Mouse (Mus musculus): ENCODE measurements around the gene Rai1. TPM values are rescaled to one million over a fixed set of nuclear protein-coding genes. Genes with fewer than 3 reads are reported as not detected.

Gene Rai1
- 35.5 and 36.0 TPM in 2 replicates for polyA plus RNA-seq (2014; fragmentation: Nextera tagmentation; extraction: Ambion mirVana)

- Histone ChIP-seq H3K27me3 (ENCODE audit: control insufficient read depth, insufficient read depth, low read length) (no peaks in the 10 kb centered on the region), H3K9ac (ENCODE audit: low read length) (peak within 1 kb of the TSS; percentile 99), H3K4me2 (ENCODE audit: low read depth, severe bottlenecking) (peak within 1 kb of the TSS; percentile 77), H3K27ac (replicated peaks; ENCODE audit: low read depth, low read length) (peak within 1 kb of the TSS; percentile 95), H3K4me1 (ENCODE audit: control insufficient read depth, insufficient read depth, low read length) (peaks cover 26% of the 10 kb centered on the region), H3K9me3 (ENCODE audit: control insufficient read depth, low read length) (no peaks in the 10 kb centered on the region), H3K4me3 (ENCODE audit: low read depth, low read length) (peak within 1 kb of the TSS; percentile 99), H3K36me3 (ENCODE audit: control insufficient read depth, insufficient read depth, low read length) (no peaks in the 10 kb centered on the region)
- DNase-seq (ENCODE audit: low spot score) (peak; percentile 95), ATAC-seq (ENCODE audit: insufficient number of reproducible peaks, low FRiP score, low TSS enrichment, low read depth) (peak; percentile 56; the same call in 1 of the 2 replicates)
- WGBS, result under 1% methylated on average over 78 of the region's 105 CpGs
Measured at GRCm38 (mm10) chr11:60104810-60105592, at the start of gene Rai1. Gene Rai1, plus strand, starts transcription at chr11:60105013.

- Histone ChIP-seq H3K9ac (ENCODE audit: low read length) (no peak overlapping the region), H3K27ac (replicated peaks; ENCODE audit: low read depth, low read length) (no peak overlapping the region), H3K4me3 (ENCODE audit: low read depth, low read length) (no peak overlapping the region), H3K27me3 (ENCODE audit: control insufficient read depth, insufficient read depth, low read length) (no peaks in the 10 kb centered on the region), H3K4me2 (ENCODE audit: low read depth, severe bottlenecking) (no peak overlapping the region), H3K9me3 (ENCODE audit: control insufficient read depth, low read length) (no peaks in the 10 kb centered on the region), H3K36me3 (ENCODE audit: control insufficient read depth, insufficient read depth, low read length) (no peaks in the 10 kb centered on the region), H3K4me1 (ENCODE audit: control insufficient read depth, insufficient read depth, low read length) (no peaks in the 10 kb centered on the region)
- 80% methylated on average over 6 of the region's 6 CpGs for WGBS
- DNase-seq (ENCODE audit: low spot score) (no peak), ATAC-seq (ENCODE audit: insufficient number of reproducible peaks, low FRiP score, low TSS enrichment, low read depth) (no peak)
Measured at GRCm38 (mm10) chr11:60056520-60056919, 48.3 kb upstream of the Rai1 start.

- no peaks in the 10 kb centered on the region for H3K9me3 ChIP-seq (ENCODE audit: control insufficient read depth, low read length)
- H3K27me3 ChIP-seq (ENCODE audit: control insufficient read depth, insufficient read depth, low read length), result no peaks in the 10 kb centered on the region
- no peak for DNase-seq (ENCODE audit: low spot score)
- H3K4me2 ChIP-seq (ENCODE audit: low read depth, severe bottlenecking), result no peak overlapping the region
- no peak overlapping the region for H3K27ac ChIP-seq (replicated peaks; ENCODE audit: low read depth, low read length)
- no peaks in the 10 kb centered on the region for H3K4me1 ChIP-seq (ENCODE audit: control insufficient read depth, insufficient read depth, low read length)
- H3K36me3 ChIP-seq (ENCODE audit: control insufficient read depth, insufficient read depth, low read length), result no peaks in the 10 kb centered on the region
- ATAC-seq (ENCODE audit: insufficient number of reproducible peaks, low FRiP score, low TSS enrichment, low read depth), result no peak
- no peak overlapping the region for H3K4me3 ChIP-seq (ENCODE audit: low read depth, low read length)
- 78% methylated on average over 2 of the region's 2 CpGs for WGBS
- no peak overlapping the region for H3K9ac ChIP-seq (ENCODE audit: low read length)
Measured at GRCm38 (mm10) chr11:60057987-60058386, 46.8 kb upstream of the Rai1 start.

- no peak overlapping the region for H3K27ac ChIP-seq (replicated peaks; ENCODE audit: low read depth, low read length)
Measured at GRCm38 (mm10) chr11:60058441-60058840, 46.4 kb upstream of the Rai1 start.

GRCm38 (mm10) chr11:60060026-60060425 lies 44.8 kb upstream of the Rai1 start:
- Histone ChIP-seq H3K4me1 (ENCODE audit: control insufficient read depth, insufficient read depth, low read length) (no peaks in the 10 kb centered on the region), H3K9ac (ENCODE audit: low read length) (no peak overlapping the region), H3K4me2 (ENCODE audit: low read depth, severe bottlenecking) (no peak overlapping the region), H3K4me3 (ENCODE audit: low read depth, low read length) (no peak overlapping the region), H3K9me3 (ENCODE audit: control insufficient read depth, low read length) (no peaks in the 10 kb centered on the region), H3K36me3 (ENCODE audit: control insufficient read depth, insufficient read depth, low read length) (no peaks in the 10 kb centered on the region), H3K27me3 (ENCODE audit: control insufficient read depth, insufficient read depth, low read length) (no peaks in the 10 kb centered on the region), H3K27ac (replicated peaks; ENCODE audit: low read depth, low read length) (no peak overlapping the region)
- ATAC-seq (ENCODE audit: insufficient number of reproducible peaks, low FRiP score, low TSS enrichment, low read depth) (no peak), DNase-seq (ENCODE audit: low spot score) (no peak)
- WGBS, result 92% methylated on average over 2 of the region's 2 CpGs

More at GRCm38 (mm10) chr11:60058441-60058840, 46.4 kb upstream of the Rai1 start:
- no peak for DNase-seq (ENCODE audit: low spot score)
- Histone ChIP-seq H3K27me3 (ENCODE audit: control insufficient read depth, insufficient read depth, low read length) (no peaks in the 10 kb centered on the region), H3K36me3 (ENCODE audit: control insufficient read depth, insufficient read depth, low read length) (no peaks in the 10 kb centered on the region), H3K4me3 (ENCODE audit: low read depth, low read length) (no peak overlapping the region), H3K9me3 (ENCODE audit: control insufficient read depth, low read length) (no peaks in the 10 kb centered on the region), H3K4me1 (ENCODE audit: control insufficient read depth, insufficient read depth, low read length) (no peaks in the 10 kb centered on the region), H3K4me2 (ENCODE audit: low read depth, severe bottlenecking) (no peak overlapping the region), H3K9ac (ENCODE audit: low read length) (no peak overlapping the region)
- 78% methylated on average over 10 of the region's 10 CpGs for WGBS
- no peak for ATAC-seq (ENCODE audit: insufficient number of reproducible peaks, low FRiP score, low TSS enrichment, low read depth)

GRCm38 (mm10) chr11:60061504-60062006 lies 43.3 kb upstream of the Rai1 start:
- 82% methylated on average over 4 of the region's 4 CpGs for WGBS
- H3K4me3 ChIP-seq (ENCODE audit: low read depth, low read length), result no peak overlapping the region

GRCm38 (mm10) chr11:60065267-60065666 lies 39.5 kb upstream of the Rai1 start:
- Histone ChIP-seq H3K4me1 (ENCODE audit: control insufficient read depth, insufficient read depth, low read length) (no peaks in the 10 kb centered on the region), H3K36me3 (ENCODE audit: control insufficient read depth, insufficient read depth, low read length) (no peaks in the 10 kb centered on the region), H3K27ac (replicated peaks; ENCODE audit: low read depth, low read length) (no peak overlapping the region), H3K27me3 (ENCODE audit: control insufficient read depth, insufficient read depth, low read length) (no peaks in the 10 kb centered on the region), H3K9ac (ENCODE audit: low read length) (no peak overlapping the region), H3K9me3 (ENCODE audit: control insufficient read depth, low read length) (no peaks in the 10 kb centered on the region), H3K4me3 (ENCODE audit: low read depth, low read length) (no peak overlapping the region), H3K4me2 (ENCODE audit: low read depth, severe bottlenecking) (no peak overlapping the region)
- no peak for DNase-seq (ENCODE audit: low spot score)
- WGBS, result 68% methylated on average over 1 of the region's 1 CpGs
- ATAC-seq (ENCODE audit: insufficient number of reproducible peaks, low FRiP score, low TSS enrichment, low read depth), result no peak

More at GRCm38 (mm10) chr11:60061504-60062006, 43.3 kb upstream of the Rai1 start:
- Histone ChIP-seq H3K9me3 (ENCODE audit: control insufficient read depth, low read length) (no peaks in the 10 kb centered on the region), H3K9ac (ENCODE audit: low read length) (no peak overlapping the region), H3K4me1 (ENCODE audit: control insufficient read depth, insufficient read depth, low read length) (no peaks in the 10 kb centered on the region), H3K27me3 (ENCODE audit: control insufficient read depth, insufficient read depth, low read length) (no peaks in the 10 kb centered on the region), H3K27ac (replicated peaks; ENCODE audit: low read depth, low read length) (no peak overlapping the region), H3K4me2 (ENCODE audit: low read depth, severe bottlenecking) (no peak overlapping the region), H3K36me3 (ENCODE audit: control insufficient read depth, insufficient read depth, low read length) (no peaks in the 10 kb centered on the region)
- no peak for DNase-seq (ENCODE audit: low spot score)
- no peak for ATAC-seq (ENCODE audit: insufficient number of reproducible peaks, low FRiP score, low TSS enrichment, low read depth)

GRCm38 (mm10) chr11:60067646-60068045 lies 37.2 kb upstream of the Rai1 start:
- Histone ChIP-seq H3K27ac (replicated peaks; ENCODE audit: low read depth, low read length) (no peak overlapping the region), H3K27me3 (ENCODE audit: control insufficient read depth, insufficient read depth, low read length) (no peaks in the 10 kb centered on the region), H3K4me1 (ENCODE audit: control insufficient read depth, insufficient read depth, low read length) (no peaks in the 10 kb centered on the region), H3K9ac (ENCODE audit: low read length) (no peak overlapping the region), H3K4me3 (ENCODE audit: low read depth, low read length) (no peak overlapping the region), H3K4me2 (ENCODE audit: low read depth, severe bottlenecking) (no peak overlapping the region), H3K36me3 (ENCODE audit: control insufficient read depth, insufficient read depth, low read length) (no peaks in the 10 kb centered on the region), H3K9me3 (ENCODE audit: control insufficient read depth, low read length) (no peaks in the 10 kb centered on the region)
- no peak for DNase-seq (ENCODE audit: low spot score)
- 92% methylated on average over 4 of the region's 4 CpGs for WGBS
- no peak for ATAC-seq (ENCODE audit: insufficient number of reproducible peaks, low FRiP score, low TSS enrichment, low read depth)

Data from limb, embryonic 11.5 days (tissue).